Mouse (Mus musculus): ENCODE measurements at regions not wholly inside any gene's neighbourhood (a gene's known extent, or its start where the extent isn't known, plus 50 kb on each side); places are given as distances from the start of the nearest gene placed in this dataset.
A peak's percentile ranks its signal among the peaks of the same experiment; 100 is the strongest.
"Not testable (repeated sequence)": the region's sequence is repeated elsewhere in the genome, so short reads cannot be mapped to it uniquely, and the experiment has no call there.

DNA sequence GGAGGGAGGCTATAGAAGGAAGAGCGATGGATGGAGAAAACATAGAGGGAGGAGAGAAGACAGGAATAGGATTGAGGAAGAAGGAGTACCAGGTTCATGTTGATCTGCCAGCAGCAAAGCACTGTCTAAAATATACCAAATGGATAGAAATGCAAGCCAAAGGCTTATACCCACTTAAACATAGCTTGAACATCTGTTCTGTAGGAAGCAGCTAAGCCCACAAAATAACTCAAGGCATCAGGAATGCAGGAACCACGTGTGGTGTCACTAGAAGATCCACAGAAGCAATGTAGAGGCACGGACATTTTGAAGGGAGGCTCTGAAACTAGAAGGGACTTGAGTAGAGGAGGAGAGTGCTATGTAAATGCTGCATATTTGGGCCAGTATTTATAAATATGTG lies 78.9 kb downstream of the Smgc start:
- DNase-seq = no peak

DNA sequence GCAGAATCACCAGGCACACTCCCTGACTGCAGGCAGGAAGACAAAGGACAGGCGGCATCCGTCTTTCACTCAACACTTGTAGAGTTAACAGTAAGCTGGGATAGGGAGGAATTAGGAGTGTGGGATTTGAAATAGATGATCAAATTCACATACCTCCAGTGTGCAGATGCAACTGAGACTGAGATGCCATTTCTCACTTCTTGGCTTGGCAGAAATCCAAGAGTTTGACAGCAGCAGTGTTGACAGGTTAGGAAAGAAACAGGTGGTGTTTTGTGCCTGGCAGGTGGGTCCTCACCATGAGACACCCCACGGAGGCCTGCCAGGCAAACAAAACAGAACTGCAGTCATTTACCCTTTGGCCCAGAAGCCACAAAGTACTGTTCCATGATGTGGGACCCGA lies 79.8 kb downstream of the Smgc start:
- DNase-seq = no peak

DNA sequence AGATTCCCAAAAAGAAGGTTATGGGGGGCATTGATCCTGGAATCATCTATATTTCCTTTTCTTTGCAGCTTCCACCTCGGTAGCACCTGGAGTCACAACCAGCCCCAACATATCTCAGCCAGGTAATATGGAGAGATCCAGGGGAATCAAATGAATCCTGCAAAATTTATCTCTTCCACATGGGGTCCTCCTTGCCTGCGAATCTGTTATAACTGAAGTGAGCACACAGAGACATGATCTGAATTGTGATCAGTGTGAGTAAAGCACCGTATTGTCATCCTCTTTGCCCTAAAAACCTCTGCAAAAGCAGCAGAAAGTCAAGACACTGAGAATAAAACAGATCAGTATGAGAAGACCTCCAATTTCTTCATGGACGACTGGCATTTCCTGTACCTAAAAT lies 86.5 kb downstream of the Smgc start:
- no peak for DNase-seq

DNA sequence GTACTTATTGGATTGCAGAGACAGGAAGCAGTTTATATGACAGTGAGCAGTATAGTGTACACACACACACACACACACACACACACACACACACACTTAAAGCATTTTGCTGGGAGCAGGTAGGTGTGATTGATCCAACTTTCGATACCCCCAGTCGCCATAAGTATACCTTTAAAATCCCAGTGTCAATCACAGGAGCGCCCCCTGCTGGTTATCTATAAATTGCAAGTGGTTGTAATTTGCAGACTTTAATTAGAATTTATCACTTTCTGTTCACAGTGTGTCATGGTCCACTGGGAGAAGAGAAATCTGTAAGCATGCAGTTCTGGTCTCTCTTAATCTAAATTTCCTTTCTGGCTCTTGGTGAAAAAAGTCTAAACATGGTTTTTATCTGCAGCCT lies 89.4 kb downstream of the Smgc start:
- no peak for DNase-seq

DNA sequence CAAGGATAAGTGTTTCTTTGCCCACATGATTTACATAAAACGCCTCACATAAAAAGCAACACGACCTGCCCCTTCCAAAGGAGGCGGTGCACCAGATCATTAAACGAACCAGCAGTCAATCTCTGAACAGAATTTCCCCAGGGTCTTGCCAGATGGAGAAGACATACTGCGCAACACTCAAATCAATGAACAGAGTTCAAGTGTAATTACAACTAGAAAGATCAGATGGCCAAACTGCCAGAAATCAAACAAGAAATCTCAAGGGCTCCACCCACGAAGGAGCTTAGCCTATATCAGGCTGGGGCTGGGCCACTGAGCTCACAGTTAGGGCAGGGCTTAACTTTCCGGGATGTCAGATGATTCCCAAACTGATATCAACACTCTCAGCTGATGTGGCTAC lies 90.4 kb downstream of the Smgc start:
- DNase-seq = no peak

DNA sequence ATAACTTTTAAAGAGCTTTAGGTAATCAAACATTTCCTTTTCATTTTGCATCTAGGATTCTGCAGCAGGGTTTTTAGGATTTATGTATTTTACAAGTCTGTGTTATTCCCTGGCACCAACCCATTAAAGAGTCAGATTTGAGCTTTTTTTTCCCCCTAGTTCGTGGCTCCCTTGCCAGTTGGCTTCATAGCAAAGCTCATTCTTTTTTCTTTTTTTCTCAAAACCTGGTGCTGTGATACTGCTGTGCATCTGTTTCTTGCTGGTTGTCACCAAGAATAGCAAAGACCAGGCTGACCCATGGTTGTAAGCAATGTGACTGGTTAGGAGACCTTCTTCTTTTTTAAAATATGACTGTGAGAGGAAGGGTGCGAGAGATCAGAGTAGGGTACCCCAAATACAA lies 93.7 kb upstream of the Cntn1 start:
- DNase-seq = no peak

DNA sequence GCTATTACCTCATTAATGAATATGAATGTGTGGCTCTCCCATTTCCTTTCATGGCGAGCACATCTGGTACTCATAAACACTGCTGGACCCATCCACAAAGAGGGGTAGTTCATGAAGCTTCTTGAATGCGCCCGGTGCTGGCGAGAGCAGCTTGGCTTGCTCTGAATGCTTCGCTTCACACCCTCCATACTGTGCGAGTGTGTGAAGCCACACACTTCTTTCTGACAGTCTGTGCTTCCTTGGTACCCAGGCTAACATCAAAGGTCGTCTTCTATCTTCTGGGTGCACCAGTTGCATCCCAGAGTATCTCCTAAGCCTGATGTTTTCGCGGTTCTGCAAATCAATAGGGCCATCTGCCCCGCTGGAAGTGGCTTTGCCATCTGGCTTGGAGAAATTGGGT lies 85.8 kb upstream of the Cntn1 start:
- DNase-seq = no peak

DNA sequence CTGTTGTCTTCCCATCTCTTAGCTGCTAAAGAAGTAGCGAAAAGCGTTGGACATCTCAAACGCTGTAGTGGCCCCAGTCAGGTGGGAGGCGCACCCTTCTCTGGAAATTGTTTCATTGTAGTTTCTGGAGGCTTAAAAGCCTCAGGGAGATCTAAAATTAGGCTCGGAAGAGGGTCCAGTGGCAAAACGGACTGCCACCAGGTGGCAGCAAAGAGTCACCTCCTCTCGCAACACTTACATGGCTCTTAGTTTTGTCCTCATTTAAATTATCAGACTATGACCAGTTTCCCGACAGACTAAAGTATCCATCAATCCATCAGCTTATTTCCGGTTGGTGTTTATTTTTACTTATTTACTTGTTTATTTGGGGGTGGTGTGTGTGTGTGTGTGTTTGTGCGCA lies 81.6 kb upstream of the Cntn1 start:
- peak; percentile 66 for DNase-seq

DNA sequence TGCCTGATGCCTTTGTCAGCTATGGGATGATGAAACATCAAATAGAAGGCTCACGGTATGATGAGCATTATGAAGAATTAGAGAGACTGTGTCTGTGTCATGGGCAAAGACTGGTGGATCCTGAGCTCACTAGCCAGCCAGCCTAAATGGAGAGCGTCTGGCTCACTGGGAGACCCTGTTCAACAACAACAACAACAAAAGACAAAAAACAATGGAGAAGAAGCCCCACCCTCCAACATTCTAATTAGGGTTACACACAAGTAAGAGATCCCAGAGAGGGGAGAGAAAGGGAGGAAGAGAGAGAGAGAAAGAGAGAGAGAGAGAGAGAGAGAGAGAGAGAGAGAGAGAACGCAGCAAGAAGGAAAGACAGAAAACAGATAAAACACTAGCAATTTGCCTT lies 79.6 kb upstream of the Cntn1 start:
- DNase-seq = no peak

DNA sequence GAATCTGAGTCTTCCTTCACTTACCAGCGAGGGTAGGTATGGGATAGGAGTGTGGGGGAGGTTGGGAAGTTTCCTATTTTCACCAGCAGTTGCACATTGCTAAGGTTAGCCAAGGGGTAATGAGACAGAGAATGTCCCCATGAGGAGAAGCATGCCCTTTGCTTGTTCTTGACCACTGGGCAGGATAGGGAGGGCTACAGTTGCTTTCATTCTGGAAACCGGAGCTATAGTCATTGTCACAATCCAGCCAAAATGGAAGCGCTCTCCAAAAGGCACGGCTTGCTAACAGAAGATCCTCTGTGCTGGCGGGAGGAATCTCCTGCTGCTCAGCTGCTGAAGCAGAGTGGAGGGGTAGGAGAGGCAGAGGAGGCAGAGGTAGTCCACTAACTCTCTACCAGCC lies 79.1 kb upstream of the Cntn1 start:
- no peak for DNase-seq

DNA sequence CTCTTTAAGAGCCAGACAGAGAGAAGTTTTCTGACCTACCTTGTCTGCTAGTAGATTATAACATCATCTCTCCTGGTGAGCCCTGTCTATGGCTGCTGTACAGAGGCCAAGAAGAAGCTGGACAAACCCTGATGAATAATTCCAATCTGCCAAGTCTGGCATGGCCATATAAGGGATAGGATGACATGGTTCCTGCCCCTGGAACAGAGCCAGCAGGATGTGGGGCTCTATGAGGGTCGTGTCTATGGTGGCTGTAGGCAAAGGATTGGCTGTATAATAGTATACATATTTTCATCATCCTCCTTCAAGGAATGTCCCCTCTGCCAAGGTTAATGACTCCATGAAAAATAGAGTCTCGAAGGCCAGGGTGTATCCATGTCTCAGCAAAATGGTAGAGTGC lies 75.4 kb upstream of the Cntn1 start:
- no peak for DNase-seq

DNA sequence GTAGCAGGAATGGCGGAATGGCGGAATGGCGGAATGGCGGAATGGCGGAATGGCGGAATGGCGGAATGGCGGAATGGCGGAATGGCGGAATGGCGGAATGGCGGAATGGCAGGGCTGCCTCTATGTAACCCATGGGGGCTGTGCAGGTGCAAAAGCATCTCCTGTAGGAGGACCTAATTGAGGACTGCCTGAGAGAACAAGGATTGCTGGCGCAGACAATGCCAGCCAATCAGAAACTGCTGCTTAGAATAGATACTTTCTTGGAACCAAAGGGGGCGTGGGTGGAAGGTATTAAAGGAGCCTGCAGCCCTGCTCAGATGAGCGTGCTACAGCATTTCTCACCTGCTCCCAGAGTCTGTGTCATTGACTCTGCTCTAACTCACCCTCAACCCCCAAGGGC lies 67.8 kb upstream of the Cntn1 start:
- DNase-seq = not testable (repeated sequence)

DNA sequence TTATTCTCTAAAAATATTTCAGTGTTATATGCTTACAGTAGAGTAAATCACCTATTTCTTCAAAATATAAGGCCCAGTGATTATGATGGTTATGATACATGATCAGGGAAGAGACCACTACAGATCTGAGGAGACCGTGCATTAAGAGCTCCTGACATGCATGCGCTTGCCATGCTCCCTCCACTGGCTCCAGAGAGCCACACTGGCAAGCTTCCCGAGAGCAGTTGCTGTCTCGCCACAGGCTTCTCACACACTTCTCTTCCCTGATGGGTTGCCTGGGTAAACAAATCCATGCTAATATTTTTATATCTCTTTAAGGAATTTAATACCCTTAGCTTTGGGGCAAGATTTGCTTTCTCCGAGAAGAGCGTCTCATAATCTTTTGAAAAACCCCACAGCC lies 50.9 kb upstream of the Cntn1 start:
- no peak for DNase-seq

Data from heart, postnatal 4 days (tissue).